Mouse (Mus musculus): Measurements from ENCODE around the gene Ccdc142.

GRCm38 (mm10) chr6:83134226-83134625, 32.8 kb downstream of the Ccdc142 start:
- TF ChIP-seq CTCF (IDR thresholded peaks at IDR 0.05; ENCODE audit: low read depth) (no peak), EP300 (IDR thresholded peaks at IDR 0.05; ENCODE audit: low read depth) (no peak)
